Mouse (Mus musculus): ENCODE measurements around the gene Gm17651.

Gene Gm17651

GRCm38 (mm10) chr3:97680631-97681320 lies 6.3 kb upstream of the Gm17651 start:
- no peak for DNase-seq (ENCODE audit: extremely low read depth, low read depth, low spot score)

GRCm38 (mm10) chr3:97678416-97678815 lies 3.9 kb upstream of the Gm17651 start:
- DNase-seq (ENCODE audit: extremely low read depth, low read depth, low spot score): no peak

GRCm38 (mm10) chr3:97676126-97676525 lies 1.6 kb upstream of the Gm17651 start:
- no peak for DNase-seq (ENCODE audit: extremely low read depth, low read depth, low spot score)

- DNase-seq (ENCODE audit: extremely low read depth, low read depth, low spot score): no peak
Measured at GRCm38 (mm10) chr3:97667093-97667675, 7.3 kb downstream of the Gm17651 start.

- no peak for DNase-seq (ENCODE audit: extremely low read depth, low read depth, low spot score)
Measured at GRCm38 (mm10) chr3:97666154-97666553, 8.3 kb downstream of the Gm17651 start.

GRCm38 (mm10) chr3:97665525-97665924 lies 9.0 kb downstream of the Gm17651 start:
- no peak for DNase-seq (ENCODE audit: extremely low read depth, low read depth, low spot score)

- DNase-seq (ENCODE audit: extremely low read depth, low read depth, low spot score): no peak
Measured at GRCm38 (mm10) chr3:97661206-97661605, 13.3 kb downstream of the Gm17651 start.

GRCm38 (mm10) chr3:97659746-97660145 lies 14.7 kb downstream of the Gm17651 start:
- no peak for DNase-seq (ENCODE audit: extremely low read depth, low read depth, low spot score)

- no peak for DNase-seq (ENCODE audit: extremely low read depth, low read depth, low spot score)
Measured at GRCm38 (mm10) chr3:97658426-97659193, 15.9 kb downstream of the Gm17651 start.

GRCm38 (mm10) chr3:97657655-97658411 lies 16.7 kb downstream of the Gm17651 start, which contains the start of gene Prkab2:
TSS of gene Prkab2 (plus strand) at chr3:97658193.
- peak; percentile 56 for DNase-seq (ENCODE audit: extremely low read depth, low read depth, low spot score)

- DNase-seq (ENCODE audit: extremely low read depth, low read depth, low spot score): no peak
Measured at GRCm38 (mm10) chr3:97654901-97655300, 19.6 kb downstream of the Gm17651 start.

GRCm38 (mm10) chr3:97653781-97654180 lies 20.7 kb downstream of the Gm17651 start:
- DNase-seq (ENCODE audit: extremely low read depth, low read depth, low spot score): no peak

GRCm38 (mm10) chr3:97651604-97652003 lies 22.9 kb downstream of the Gm17651 start:
- no peak for DNase-seq (ENCODE audit: extremely low read depth, low read depth, low spot score)

GRCm38 (mm10) chr3:97649469-97649868 lies 25.0 kb downstream of the Gm17651 start:
- DNase-seq (ENCODE audit: extremely low read depth, low read depth, low spot score): no peak

- DNase-seq (ENCODE audit: extremely low read depth, low read depth, low spot score): no peak
Measured at GRCm38 (mm10) chr3:97649022-97649421, 25.5 kb downstream of the Gm17651 start.

- DNase-seq (ENCODE audit: extremely low read depth, low read depth, low spot score): no peak
Measured at GRCm38 (mm10) chr3:97648518-97648917, 26.0 kb downstream of the Gm17651 start.

- no peak for DNase-seq (ENCODE audit: extremely low read depth, low read depth, low spot score)
Measured at GRCm38 (mm10) chr3:97642001-97642400, 32.5 kb downstream of the Gm17651 start.

- DNase-seq (ENCODE audit: extremely low read depth, low read depth, low spot score): no peak
Measured at GRCm38 (mm10) chr3:97641396-97641795, 33.1 kb downstream of the Gm17651 start.

GRCm38 (mm10) chr3:97634288-97634761 lies 40.2 kb downstream of the Gm17651 start:
- DNase-seq (ENCODE audit: extremely low read depth, low read depth, low spot score): peak; percentile 97

GRCm38 (mm10) chr3:97633456-97633855 lies 41.0 kb downstream of the Gm17651 start:
- DNase-seq (ENCODE audit: extremely low read depth, low read depth, low spot score): no peak

- DNase-seq (ENCODE audit: extremely low read depth, low read depth, low spot score): no peak
Measured at GRCm38 (mm10) chr3:97631258-97631860, 43.1 kb downstream of the Gm17651 start.
